Mouse (Mus musculus) thymus, adult 2 months (tissue): ENCODE data around the gene Ccdc34. TPM values are rescaled to one million over a fixed set of nuclear protein-coding genes. Genes with fewer than 3 reads are reported as not detected.

Experiments
- DNase-seq: peaks from one replicate; pipeline ENCODE4 v3.0.0; 2021
- H3K27ac ChIP-seq: fragments of 200-500 bp; 2 replicates; pipeline ENCODE4 v1.5.1; 2012; ENCODE audit warnings: low read length, control low read depth; ENCODE audit not compliant: control insufficient read depth, insufficient read depth
- H3K27me3 ChIP-seq: fragments of 200-500 bp; 2 replicates; pipeline ENCODE4 v1.6.1; 2012; ENCODE audit warnings: mild to moderate bottlenecking, low read length, moderate library complexity, mixed read lengths; ENCODE audit not compliant: control insufficient read depth, insufficient read depth
- H3K36me3 ChIP-seq: fragments of 200-500 bp; 2 replicates; pipeline ENCODE4 v1.6.1; 2012; ENCODE audit warnings: mild to moderate bottlenecking, low read length, moderate library complexity; ENCODE audit not compliant: control insufficient read depth, insufficient read depth
- H3K4me1 ChIP-seq: fragments of 200-500 bp; replicated peaks from 2 replicates; pipeline ENCODE4 v1.6.1; 2012; ENCODE audit warnings: low read length; ENCODE audit not compliant: control insufficient read depth, insufficient read depth
- H3K4me3 ChIP-seq: fragments of 200-500 bp; 2 replicates; pipeline ENCODE4 v1.5.1; 2012; ENCODE audit warnings: mild to moderate bottlenecking, low read length, control low read depth, moderate library complexity; ENCODE audit not compliant: control insufficient read depth, insufficient read depth
- CTCF ChIP-seq: fragments of 200-500 bp; IDR thresholded peaks from 2 replicates; pipeline ENCODE4 v1.5.1; 2012; ENCODE audit warnings: mild to moderate bottlenecking, control low read depth, low read length, moderate library complexity, borderline replicate concordance; ENCODE audit not compliant: control insufficient read depth, poor library complexity, insufficient read depth; ENCODE audit errors: extremely low read depth
- POLR2A ChIP-seq: fragments of 200-500 bp; IDR thresholded peaks from 2 replicates; pipeline ENCODE4 v1.6.1; 2012; ENCODE audit warnings: mild to moderate bottlenecking, low read length, control low read depth, moderate library complexity; ENCODE audit not compliant: control insufficient read depth, poor library complexity, insufficient read depth; ENCODE audit errors: extremely low read depth
- WGBS: fragments of 180-500 bp; shearing (Covaris S2); methylation state at CpG from one replicate; pipeline ENCODE4 v1.1.7; 2018; 5-methylcytosine and 5-hydroxymethylcytosine counted together
- polyA plus RNA-seq: library from polyadenylated mRNA; depleted of rRNA; stranded (reverse); fragments of >200 nt; gene quantifications from 2 replicates; pipeline ENCODE4 v1.2.3, GENCODE M21; 2012

Gene Ccdc34
- polyA plus RNA-seq, 1 experiment = 17.8 TPM

GRCm38 (mm10) chr2:109993404-109993803, 24.2 kb upstream of the Ccdc34 start:
- Histone ChIP-seq H3K36me3 (no peaks in the 10 kb centered on the region), H3K27me3 (no peaks in the 10 kb centered on the region), H3K4me3 (no peak overlapping the region), H3K27ac (no peak overlapping the region), H3K4me1 (no peaks in the 10 kb centered on the region)
- DNase-seq = no peak
- TF ChIP-seq CTCF (no peak), POLR2A (no peak)

GRCm38 (mm10) chr2:109995061-109995460, 22.6 kb upstream of the Ccdc34 start:
- no peaks in the 10 kb centered on the region for H3K36me3 ChIP-seq
- TF ChIP-seq POLR2A (no peak), CTCF (no peak)
- no peak for DNase-seq
- H3K27me3 ChIP-seq = no peaks in the 10 kb centered on the region
- H3K27ac ChIP-seq = no peak overlapping the region
- H3K4me1 ChIP-seq = no peaks in the 10 kb centered on the region
- no peak overlapping the region for H3K4me3 ChIP-seq
- WGBS = 94% methylated on average over 2 of the region's 2 CpGs

- TF ChIP-seq CTCF (no peak), POLR2A (no peak)
- DNase-seq = no peak
- Histone ChIP-seq H3K4me3 (no peak overlapping the region), H3K27ac (no peak overlapping the region), H3K27me3 (no peaks in the 10 kb centered on the region), H3K4me1 (no peaks in the 10 kb centered on the region), H3K36me3 (no peaks in the 10 kb centered on the region)
- 85% methylated on average over 12 of the region's 12 CpGs for WGBS
Observed at GRCm38 (mm10) chr2:109996411-109996810, 21.2 kb upstream of the Ccdc34 start.

GRCm38 (mm10) chr2:110004668-110005067, 12.9 kb upstream of the Ccdc34 start:
- no peak overlapping the region for H3K4me3 ChIP-seq
- no peaks in the 10 kb centered on the region for H3K36me3 ChIP-seq
- no peak overlapping the region for H3K27ac ChIP-seq
- 89% methylated on average over 1 of the region's 1 CpGs for WGBS
- no peak for DNase-seq
- H3K4me1 ChIP-seq = no peaks in the 10 kb centered on the region
- H3K27me3 ChIP-seq = no peaks in the 10 kb centered on the region
- TF ChIP-seq CTCF (no peak), POLR2A (no peak)

GRCm38 (mm10) chr2:110005164-110005563, 12.5 kb upstream of the Ccdc34 start:
- TF ChIP-seq POLR2A (no peak), CTCF (no peak)
- H3K4me1 ChIP-seq = no peaks in the 10 kb centered on the region
- 95% methylated on average over 3 of the region's 3 CpGs for WGBS

GRCm38 (mm10) chr2:110005596-110006239, 11.9 kb upstream of the Ccdc34 start:
- TF ChIP-seq CTCF = no peak
- TF ChIP-seq POLR2A = no peak
- Histone ChIP-seq H3K4me1 (no peaks in the 10 kb centered on the region), H3K27me3 (no peaks in the 10 kb centered on the region), H3K4me3 (no peak overlapping the region), H3K36me3 (no peaks in the 10 kb centered on the region), H3K27ac (no peak overlapping the region)
- no peak for DNase-seq
- 95% methylated on average over 3 of the region's 3 CpGs for WGBS

More at GRCm38 (mm10) chr2:110005164-110005563, 12.5 kb upstream of the Ccdc34 start:
- no peak overlapping the region for H3K4me3 ChIP-seq
- no peaks in the 10 kb centered on the region for H3K27me3 ChIP-seq
- no peaks in the 10 kb centered on the region for H3K36me3 ChIP-seq
- no peak for DNase-seq
- H3K27ac ChIP-seq = no peak overlapping the region
